Mouse (Mus musculus) CH12.LX (cell line): ENCODE results near the gene Rgs14. TPM values are rescaled to one million over a fixed set of nuclear protein-coding genes. Genes with fewer than 3 reads are reported as not detected.
A peak's percentile ranks its signal among the peaks of the same experiment; 100 is the strongest.

Experiments used
- DNase-seq: peaks from one replicate; pipeline ENCODE4 v3.0.0-alpha.2; 2013; ENCODE audit errors: extremely low read depth
- H3K27ac ChIP-seq: 2 replicates; pipeline ENCODE4 v1.5.1; 2012; ENCODE audit warnings: low read depth, mild to moderate bottlenecking, control low read depth, moderate library complexity; ENCODE audit not compliant: insufficient read depth
- H3K27me3 ChIP-seq: replicated peaks from 2 replicates; pipeline ENCODE3; 2012; ENCODE audit warnings: inconsistent platforms
- H3K36me3 ChIP-seq, 2 experiments: replicated peaks in 1 of 2; 2 replicates each; pipeline versions ENCODE3 to v1.6.1; 2012; ENCODE audit warnings: inconsistent platforms in 1 of 2, low read length in 1 of 2, mild to moderate bottlenecking in 1 of 2, mixed read lengths in 1 of 2, moderate library complexity in 1 of 2; ENCODE audit not compliant: control insufficient read depth in 1 of 2, insufficient read depth in 1 of 2
- H3K4me1 ChIP-seq, 2 experiments: 2 replicates each; pipeline ENCODE4 v1.6.1; 2012; ENCODE audit warnings: inconsistent platforms in 1 of 2, moderate library complexity in 1 of 2; ENCODE audit not compliant: insufficient read depth in 2 of 2, control insufficient read depth in 1 of 2
- H3K4me2 ChIP-seq: 2 replicates; pipeline ENCODE4 v1.6.1; 2012; ENCODE audit warnings: low read depth, mild to moderate bottlenecking, control low read depth; ENCODE audit not compliant: poor library complexity, insufficient read depth, severe bottlenecking
- H3K4me3 ChIP-seq, 3 experiments: fragments of 150-350 bp in 1 of 3; sonication (generic) in 1 of 3; replicated peaks in 1 of 3; 2 replicates each; pipeline versions ENCODE3 to v1.5.1; 2011 to 2012; ENCODE audit warnings: low read depth in 2 of 3, low read length in 2 of 3, mild to moderate bottlenecking in 2 of 3, moderate library complexity in 2 of 3, control low read depth in 1 of 3, improper control_type of control experiment in 1 of 3, inconsistent platforms in 1 of 3, mixed read lengths in 1 of 3; ENCODE audit not compliant: poor library complexity in 1 of 3
- H3K79me2 ChIP-seq: replicated peaks from 2 replicates; pipeline ENCODE4 v1.6.1; 2012; ENCODE audit warnings: mild to moderate bottlenecking, moderate library complexity; ENCODE audit not compliant: control insufficient read depth, poor library complexity, insufficient read depth, severe bottlenecking; ENCODE audit errors: extremely low read depth
- H3K9ac ChIP-seq: 2 replicates; pipeline ENCODE4 v1.6.1; 2012; ENCODE audit warnings: low read depth, mild to moderate bottlenecking, control low read depth, moderate library complexity; ENCODE audit not compliant: insufficient read depth
- H3K9me3 ChIP-seq: replicated peaks from 2 replicates; pipeline ENCODE3; 2012; ENCODE audit warnings: low read length, inconsistent platforms, mixed read lengths
- CHD2 ChIP-seq: IDR thresholded peaks from 2 replicates; pipeline ENCODE4 v1.6.1; 2011; ENCODE audit warnings: low read length, improper control_type of control experiment
- CTCF ChIP-seq, 2 experiments: IDR thresholded peaks in 1 of 2; conservative IDR thresholded peaks in 1 of 2; 2 replicates each; pipeline ENCODE4 v1.5.1; 2011 to 2012; ENCODE audit warnings: low read depth in 2 of 2, low read length in 2 of 2, improper control_type of control experiment in 1 of 2, inconsistent platforms in 1 of 2, mild to moderate bottlenecking in 1 of 2, moderate library complexity in 1 of 2
- E2F4 ChIP-seq: IDR thresholded peaks from 2 replicates; pipeline ENCODE4 v1.6.1; 2011; ENCODE audit warnings: low read depth, low read length, improper control_type of control experiment; ENCODE audit not compliant: insufficient replicate concordance
- EP300 ChIP-seq: IDR thresholded peaks from 2 replicates; pipeline ENCODE4 v1.6.1; 2011; ENCODE audit warnings: low read length, improper control_type of control experiment
- ETS1 ChIP-seq: conservative IDR thresholded peaks from 2 replicates; pipeline ENCODE4 v1.6.1; 2012; ENCODE audit warnings: low read depth, mild to moderate bottlenecking, inconsistent platforms, low read length, improper control_type of control experiment, moderate library complexity
- GABPA ChIP-seq: IDR thresholded peaks from 2 replicates; pipeline ENCODE4 v1.6.1; 2012; ENCODE audit warnings: low read depth, low read length, improper control_type of control experiment, inconsistent platforms; ENCODE audit not compliant: insufficient replicate concordance
- KAT2A ChIP-seq: IDR thresholded peaks from 2 replicates; pipeline ENCODE4 v1.6.1; 2012; ENCODE audit warnings: low read length, improper control_type of control experiment, inconsistent platforms; ENCODE audit not compliant: insufficient replicate concordance
- MAX ChIP-seq: IDR thresholded peaks from 2 replicates; pipeline ENCODE4 v1.6.1; 2011; ENCODE audit warnings: low read length, improper control_type of control experiment
- MAZ ChIP-seq: IDR thresholded peaks from 2 replicates; pipeline ENCODE4 v1.6.1; 2012; ENCODE audit warnings: low read depth, mild to moderate bottlenecking, inconsistent platforms, low read length, improper control_type of control experiment, moderate library complexity
- MXI1 ChIP-seq: IDR thresholded peaks from 2 replicates; pipeline ENCODE4 v1.6.1; 2011; ENCODE audit warnings: mild to moderate bottlenecking, low read depth, low read length, improper control_type of control experiment
- MYC ChIP-seq: IDR thresholded peaks from 2 replicates; pipeline ENCODE4 v1.6.1; 2011; ENCODE audit warnings: low read depth, mild to moderate bottlenecking, improper control_type of control experiment, low read length
- NELFE ChIP-seq: IDR thresholded peaks from 2 replicates; pipeline ENCODE4 v1.6.1; 2011; ENCODE audit warnings: low read depth, low read length, improper control_type of control experiment
- NRF1 ChIP-seq: IDR thresholded peaks from 2 replicates; pipeline ENCODE4 v1.6.1; 2014; ENCODE audit warnings: low read depth, mild to moderate bottlenecking, inconsistent platforms, low read length, improper control_type of control experiment, moderate library complexity
- POLR2A ChIP-seq: IDR thresholded peaks from 2 replicates; pipeline ENCODE4 v1.6.1; 2011; ENCODE audit warnings: low read depth, mild to moderate bottlenecking, improper control_type of control experiment, low read length
- POLR2AphosphoS2 ChIP-seq: IDR thresholded peaks from 2 replicates; pipeline ENCODE4 v1.6.1; 2011; ENCODE audit warnings: low read depth, low read length, improper control_type of control experiment
- RCOR1 ChIP-seq: conservative IDR thresholded peaks from 2 replicates; pipeline ENCODE4 v1.6.1; 2012; ENCODE audit warnings: low read depth, mild to moderate bottlenecking, inconsistent platforms, low read length, improper control_type of control experiment
- TBP ChIP-seq: conservative IDR thresholded peaks from 2 replicates; pipeline ENCODE4 v1.6.1; 2011; ENCODE audit warnings: low read depth, low read length, improper control_type of control experiment
- UBTF ChIP-seq: IDR thresholded peaks from 2 replicates; pipeline ENCODE4 v1.6.1; 2012; ENCODE audit warnings: low read depth, mild to moderate bottlenecking, inconsistent platforms, low read length, improper control_type of control experiment, moderate library complexity
- USF1 ChIP-seq: IDR thresholded peaks from 2 replicates; pipeline ENCODE4 v1.6.1; 2014; ENCODE audit warnings: low read depth, mild to moderate bottlenecking, inconsistent platforms, low read length, improper control_type of control experiment
- USF2 ChIP-seq: conservative IDR thresholded peaks from 2 replicates; pipeline ENCODE4 v1.6.1; 2011; ENCODE audit warnings: low read depth, low read length, improper control_type of control experiment
- ZC3H11A ChIP-seq: IDR thresholded peaks from 2 replicates; pipeline ENCODE4 v1.6.1; 2012; ENCODE audit warnings: low read depth, mild to moderate bottlenecking, inconsistent platforms, low read length, improper control_type of control experiment
- ZKSCAN1 ChIP-seq: IDR thresholded peaks from 2 replicates; pipeline ENCODE4 v1.6.1; 2012; ENCODE audit warnings: low read depth, inconsistent platforms, low read length, improper control_type of control experiment, borderline replicate concordance
- ZNF384 ChIP-seq: IDR thresholded peaks from 2 replicates; pipeline ENCODE4 v1.6.1; 2012; ENCODE audit warnings: low read depth, low read length, improper control_type of control experiment, inconsistent platforms
- dilution Hi-C: fragments of 300-500 bp; cut with MboI; formaldehyde crosslinking; loops from 2 replicates; pipeline ENCODE4 v1.14.3; 2020; ENCODE audit warnings: low sequenced_read_pairs; ENCODE audit not compliant: extremely low pct_unique_long_range_greater_than_20kb, extremely low pct_ligation_motif_present
- in situ Hi-C: fragments of 300-500 bp; cut with MboI; formaldehyde crosslinking; loops from 3 replicates; pipeline ENCODE4 v1.14.3; 2019; ENCODE audit warnings: low sequenced_read_pairs, low pct_ligation_motif_present, low pct_unique_long_range_greater_than_20kb, mixed read lengths
- polyA plus RNA-seq: library from polyadenylated mRNA; unstranded; fragments of >175 nt; gene quantifications from 2 replicates; pipeline ENCODE4 v1.2.1, GENCODE M21; 2012; ENCODE audit warnings: low read depth; ENCODE audit not compliant: insufficient read length
- total RNA-seq, 2 experiments: library from RNA; depleted of rRNA; stranded (reverse); fragments of 300-350 nt in 1 of 2; fragments of >200 nt in 1 of 2; gene quantifications; 2 replicates each; pipeline ENCODE4 v1.2.3; 2012 to 2014

Gene Rgs14
- total and polyA plus RNA-seq, 3 experiments = 6.3 to 8.0 (median 7.6) TPM

GRCm38 (mm10) chr13:55327633-55328032, 41.9 kb upstream of the Rgs14 start (continued):
- TF ChIP-seq USF2 (no peak; the same call in 1 of the 2 replicates), USF1 (no peak; the same call in 1 of the 2 replicates), NRF1 (peak; percentile 77), ZKSCAN1 (no peak), ZNF384 (no peak), MXI1 (peak; percentile 92), MYC (peak; percentile 90), KAT2A (no peak), E2F4 (no peak), POLR2A (no peak), GABPA (no peak), NELFE (no peak), CHD2 (0 out of 2 replicates have a peak, but pooled peaks have one; percentile 4), TBP (no peak)

- Histone ChIP-seq H3K9me3 (no peaks in the 10 kb centered on the region), H3K4me3 (no peak overlapping the region), H3K4me2 (no peak overlapping the region), H3K36me3 (peaks cover 29 to 33% of the 10 kb centered on the region in 2 experiments), H3K9ac (no peak overlapping the region), H3K27me3 (no peaks in the 10 kb centered on the region)
- no peak for DNase-seq
- in situ Hi-C loops = no loop called here
- TF ChIP-seq CHD2 (no peak), EP300 (no peak), USF1 (no peak), ZNF384 (no peak), CTCF (conservative IDR thresholded peaks at IDR 0.05 in 1 of 2, IDR thresholded peaks at IDR 0.05 in 1 of 2; ENCODE audit: low read depth in 2 of 2, low read length in 2 of 2) (no peak), ZC3H11A (no peak), NRF1 (no peak), RCOR1 (no peak), UBTF (no peak), MAX (no peak), MYC (no peak), MAZ (no peak), ETS1 (no peak), KAT2A (no peak), POLR2AphosphoS2 (no peak), USF2 (no peak)
- TF ChIP-seq, all 38 proteins: peak for 0
- Histone ChIP-seq H3K4me1 (peaks cover 27 to 44% of the 10 kb centered on the region in 2 experiments), H3K27ac (no peak overlapping the region), H3K79me2 (peaks cover 10% of the 10 kb centered on the region)
- dilution Hi-C loops = no loop called here
These were observed 41.4 kb upstream of the Rgs14 start for GRCm38 (mm10) chr13:55328171-55328570.
